Mouse (Mus musculus) heart, embryonic 12.5 days (tissue): ENCODE results near the gene Lipt2. TPM values are rescaled to one million over a fixed set of nuclear protein-coding genes. Genes with fewer than 3 reads are reported as not detected.

Experiments
- ATAC-seq: fragments of 200-750 bp; cut with Nextera tagmentation; 2 replicates; pipeline ENCODE4 v1.8.0; 2017; ENCODE audit warnings: moderate TSS enrichment, moderate library complexity; ENCODE audit not compliant: insufficient number of reproducible peaks, low FRiP score
- H3K27ac ChIP-seq: fragments of 300-500 bp; sonication (generic); 2 replicates; pipeline ENCODE4 v1.5.1; 2016; ENCODE audit warnings: mild to moderate bottlenecking, moderate library complexity; ENCODE audit not compliant: poor library complexity, severe bottlenecking
- H3K27me3 ChIP-seq: fragments of 300-500 bp; sonication (generic); replicated peaks from 2 replicates; pipeline ENCODE4 v1.6.1; 2016; ENCODE audit warnings: mild to moderate bottlenecking, moderate library complexity
- H3K36me3 ChIP-seq: fragments of 300-500 bp; sonication (generic); 2 replicates; pipeline ENCODE4 v1.6.1; 2016; ENCODE audit warnings: mild to moderate bottlenecking, moderate library complexity
- H3K4me1 ChIP-seq: fragments of 300-500 bp; sonication (generic); replicated peaks from 2 replicates; pipeline ENCODE4 v1.6.1; 2016; ENCODE audit warnings: mild to moderate bottlenecking
- H3K4me2 ChIP-seq: fragments of 300-500 bp; sonication (generic); 2 replicates; pipeline ENCODE4 v1.6.1; 2016; ENCODE audit warnings: mild to moderate bottlenecking, moderate library complexity
- H3K4me3 ChIP-seq: fragments of 300-500 bp; sonication (generic); 2 replicates; pipeline ENCODE4 v1.5.1; 2016; ENCODE audit warnings: mild to moderate bottlenecking
- H3K9ac ChIP-seq: fragments of 300-500 bp; sonication (generic); 2 replicates; pipeline ENCODE4 v1.6.1; 2016; ENCODE audit warnings: mild to moderate bottlenecking, moderate library complexity
- H3K9me3 ChIP-seq: fragments of 300-500 bp; sonication (generic); replicated peaks from 2 replicates; pipeline ENCODE4 v1.6.1; 2016; ENCODE audit warnings: mild to moderate bottlenecking, moderate library complexity
- WGBS: fragments of 180-500 bp; shearing (Covaris S2); methylation state at CpG from one replicate; pipeline ENCODE4 v1.1.7; 2016; 5-methylcytosine and 5-hydroxymethylcytosine counted together
- polyA plus RNA-seq: library from polyadenylated mRNA; unstranded; fragments of >200 nt; fragmentation: Nextera tagmentation; extraction: Ambion mirVana; gene quantifications from 2 replicates; pipeline ENCODE4 v1.2.1, GENCODE M21; 2016

Gene Lipt2
- polyA plus RNA-seq, 1 experiment from 2014 or later: 12.9 TPM

DNA sequence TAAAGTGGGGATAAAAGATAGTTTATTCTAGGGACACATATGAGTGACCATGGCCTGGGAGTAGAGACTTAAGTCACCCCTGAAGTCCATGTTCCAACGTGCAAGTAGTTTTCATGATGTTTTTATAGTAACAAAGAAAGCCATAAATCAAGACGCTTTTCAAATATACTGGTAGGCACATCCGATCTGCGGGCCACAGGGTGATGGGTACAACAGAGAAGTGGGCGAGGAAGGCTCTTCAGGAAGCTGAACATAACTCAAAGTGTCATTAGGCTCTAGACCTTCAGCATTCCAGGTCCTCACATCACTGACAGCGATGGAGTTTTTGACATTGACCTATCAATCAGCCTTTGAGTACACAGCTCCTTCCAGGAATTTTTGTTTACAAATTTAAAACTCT is 28.5 kb upstream of the Lipt2 start:
- no peak for ATAC-seq
- Histone ChIP-seq H3K27me3 (no peaks in the 10 kb centered on the region), H3K9ac (no peak overlapping the region), H3K4me3 (no peak overlapping the region), H3K4me1 (no peaks in the 10 kb centered on the region), H3K9me3 (peaks cover 3% of the 10 kb centered on the region; the same call in 1 of the 2 replicates), H3K4me2 (no peak overlapping the region), H3K36me3 (no peaks in the 10 kb centered on the region), H3K27ac (no peak overlapping the region)
- 77% methylated on average over 6 of the region's 6 CpGs for WGBS

DNA sequence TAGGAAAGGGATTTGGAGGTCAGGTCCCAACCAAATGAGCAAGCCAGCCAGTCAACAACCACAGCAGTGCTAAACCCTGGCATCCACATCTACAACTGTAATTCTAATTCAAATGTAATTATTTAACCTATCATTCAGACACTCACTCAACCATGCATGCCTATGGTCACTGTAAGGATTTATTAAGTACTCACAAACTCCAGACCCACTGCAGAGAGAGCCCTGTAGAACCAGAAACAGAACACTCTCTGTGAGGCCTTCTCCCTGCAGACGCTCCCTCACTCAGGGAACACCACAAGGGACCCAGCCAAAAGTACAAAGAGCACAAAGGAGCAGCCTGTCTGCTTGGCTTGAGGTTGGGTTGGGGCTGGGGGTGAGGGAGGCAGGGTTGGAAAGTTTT is 26.7 kb upstream of the Lipt2 start:
- WGBS: 74% methylated on average over 1 of the region's 1 CpGs
- H3K4me1 ChIP-seq: no peaks in the 10 kb centered on the region
- H3K9me3 ChIP-seq: no peaks in the 10 kb centered on the region
- no peak for ATAC-seq
- H3K27ac ChIP-seq: no peak overlapping the region
- no peaks in the 10 kb centered on the region for H3K36me3 ChIP-seq
- no peak overlapping the region for H3K4me2 ChIP-seq
- H3K9ac ChIP-seq: no peak overlapping the region
- no peak overlapping the region for H3K4me3 ChIP-seq
- no peaks in the 10 kb centered on the region for H3K27me3 ChIP-seq

DNA sequence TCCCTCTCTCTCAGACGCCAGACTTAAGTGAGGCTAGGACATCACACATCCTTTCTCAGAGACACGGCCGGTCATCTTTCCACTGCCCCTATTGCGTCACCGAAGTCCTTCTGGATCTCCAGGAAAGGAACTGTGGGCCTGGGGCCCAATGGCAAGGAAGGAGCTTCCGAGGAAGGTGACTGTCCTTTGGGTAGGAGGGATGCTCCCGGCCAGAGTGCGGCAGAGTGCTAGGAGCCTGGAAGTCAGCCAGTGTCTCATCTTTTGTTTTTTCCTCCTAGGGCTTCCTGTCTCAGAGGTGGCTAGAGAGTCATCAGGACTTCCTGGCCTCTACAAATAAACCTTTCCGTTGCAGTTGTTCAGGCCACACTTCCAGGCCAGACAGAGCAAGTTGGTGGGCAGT is 22.0 kb upstream of the Lipt2 start:
- Histone ChIP-seq H3K4me1 (no peaks in the 10 kb centered on the region), H3K4me2 (no peak overlapping the region), H3K9me3 (no peaks in the 10 kb centered on the region), H3K27me3 (no peaks in the 10 kb centered on the region), H3K36me3 (no peaks in the 10 kb centered on the region), H3K4me3 (no peak overlapping the region), H3K27ac (no peak overlapping the region), H3K9ac (no peak overlapping the region)
- ATAC-seq: no peak
- 61% methylated on average over 9 of the region's 9 CpGs for WGBS

DNA sequence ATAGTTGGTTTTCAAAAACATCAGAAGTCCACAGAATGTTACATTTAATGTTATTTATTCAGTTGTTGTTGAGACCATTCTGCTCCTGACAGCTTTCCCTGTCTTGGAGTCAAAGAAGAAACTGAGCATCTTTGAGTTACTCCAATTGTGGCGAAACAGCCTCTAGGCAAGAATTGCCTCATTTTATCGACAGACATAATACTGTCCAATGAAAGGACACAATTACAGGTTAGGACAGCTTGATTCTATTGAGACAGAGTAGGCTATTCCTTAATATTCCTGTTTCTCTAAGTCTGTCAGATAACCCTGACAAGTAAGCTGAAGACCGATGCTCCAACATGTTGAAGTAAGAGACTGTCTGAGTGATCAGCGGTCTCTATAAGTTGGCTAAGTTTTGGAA is 21.0 kb upstream of the Lipt2 start:
- no peak for ATAC-seq
- Histone ChIP-seq H3K4me3 (no peak overlapping the region), H3K36me3 (no peaks in the 10 kb centered on the region), H3K9ac (no peak overlapping the region), H3K27me3 (no peaks in the 10 kb centered on the region), H3K4me1 (no peaks in the 10 kb centered on the region), H3K27ac (no peak overlapping the region), H3K4me2 (no peak overlapping the region), H3K9me3 (no peaks in the 10 kb centered on the region)
- 89% methylated on average over 4 of the region's 4 CpGs for WGBS

DNA sequence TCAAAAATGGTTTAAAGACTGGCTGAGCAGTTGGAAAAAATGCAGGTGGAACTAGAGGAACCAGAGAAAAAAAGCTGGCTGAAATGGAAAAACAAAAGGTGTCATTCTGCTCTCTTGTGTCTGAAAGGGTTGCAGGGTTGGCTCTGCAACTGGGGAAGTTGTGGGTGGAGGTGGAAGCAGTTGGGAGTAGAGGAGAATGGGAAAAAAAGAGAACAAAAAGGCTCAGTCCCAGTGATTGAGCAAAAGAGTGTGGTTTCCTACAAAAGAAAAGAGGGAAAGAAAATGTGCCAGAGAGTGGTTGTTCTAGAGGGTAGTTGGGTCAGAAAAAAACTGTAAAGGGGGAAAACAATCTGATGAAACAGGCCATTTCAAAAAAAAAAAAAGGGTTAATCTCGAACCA is 18.5 kb upstream of the Lipt2 start:
- H3K4me1 ChIP-seq: no peaks in the 10 kb centered on the region
- H3K9ac ChIP-seq: no peak overlapping the region
- no peak for ATAC-seq
- WGBS: 61% methylated on average over 1 of the region's 1 CpGs
- H3K4me3 ChIP-seq: no peak overlapping the region
- no peak overlapping the region for H3K27ac ChIP-seq
- no peaks in the 10 kb centered on the region for H3K9me3 ChIP-seq
- H3K4me2 ChIP-seq: no peak overlapping the region
- H3K36me3 ChIP-seq: no peaks in the 10 kb centered on the region
- no peaks in the 10 kb centered on the region for H3K27me3 ChIP-seq

DNA sequence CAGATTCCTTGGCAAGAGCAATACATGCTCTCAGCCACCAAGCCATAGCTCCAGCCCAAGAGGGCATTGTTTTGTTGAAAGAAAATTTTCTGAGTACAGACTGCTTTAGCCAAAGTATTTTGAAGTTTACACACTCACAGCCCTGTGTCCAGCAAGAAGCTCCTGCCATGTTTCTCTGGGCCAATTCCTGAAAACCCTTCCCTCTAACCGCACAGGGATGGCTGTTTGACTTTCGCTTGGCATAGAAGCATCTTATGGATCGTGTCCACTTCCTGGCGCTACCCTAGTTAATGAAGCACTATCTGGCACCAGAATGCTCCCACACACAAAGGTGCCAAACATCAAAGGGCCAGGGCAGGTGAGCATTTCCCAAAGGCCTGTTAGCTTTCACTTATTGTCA is 10.5 kb upstream of the Lipt2 start:
- Histone ChIP-seq H3K4me3 (no peak overlapping the region), H3K9me3 (no peaks in the 10 kb centered on the region), H3K27me3 (no peaks in the 10 kb centered on the region), H3K4me2 (no peak overlapping the region), H3K4me1 (no peaks in the 10 kb centered on the region), H3K9ac (no peak overlapping the region), H3K27ac (no peak overlapping the region), H3K36me3 (no peaks in the 10 kb centered on the region)
- 90% methylated on average over 4 of the region's 4 CpGs for WGBS
- no peak for ATAC-seq

DNA sequence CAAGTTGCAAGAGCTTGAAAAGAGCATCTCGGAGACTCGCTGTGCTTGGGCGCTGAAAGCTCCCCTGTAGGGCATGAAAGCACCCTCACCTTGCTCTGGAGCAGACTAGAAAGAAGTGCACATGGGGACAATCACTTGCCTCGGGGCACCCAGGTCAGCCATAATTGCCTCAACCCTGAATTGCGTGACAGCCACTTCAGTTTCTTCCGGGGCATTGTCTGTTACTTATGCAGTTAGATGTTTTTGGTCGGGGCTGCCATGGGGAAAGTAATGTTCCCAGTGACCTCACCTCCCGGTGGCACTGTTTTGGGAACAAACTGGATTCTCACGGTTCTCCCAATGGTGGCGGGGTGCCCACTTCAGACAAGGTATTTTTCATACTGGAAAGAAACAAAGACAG is 9.0 kb upstream of the Lipt2 start:
- no peaks in the 10 kb centered on the region for H3K27me3 ChIP-seq
- no peak overlapping the region for H3K4me2 ChIP-seq
- no peak overlapping the region for H3K9ac ChIP-seq
- H3K36me3 ChIP-seq: no peaks in the 10 kb centered on the region
- no peak for ATAC-seq
- H3K4me3 ChIP-seq: no peak overlapping the region
- no peaks in the 10 kb centered on the region for H3K4me1 ChIP-seq
- H3K27ac ChIP-seq: no peak overlapping the region
- WGBS: 61% methylated on average over 10 of the region's 10 CpGs
- H3K9me3 ChIP-seq: no peaks in the 10 kb centered on the region

DNA sequence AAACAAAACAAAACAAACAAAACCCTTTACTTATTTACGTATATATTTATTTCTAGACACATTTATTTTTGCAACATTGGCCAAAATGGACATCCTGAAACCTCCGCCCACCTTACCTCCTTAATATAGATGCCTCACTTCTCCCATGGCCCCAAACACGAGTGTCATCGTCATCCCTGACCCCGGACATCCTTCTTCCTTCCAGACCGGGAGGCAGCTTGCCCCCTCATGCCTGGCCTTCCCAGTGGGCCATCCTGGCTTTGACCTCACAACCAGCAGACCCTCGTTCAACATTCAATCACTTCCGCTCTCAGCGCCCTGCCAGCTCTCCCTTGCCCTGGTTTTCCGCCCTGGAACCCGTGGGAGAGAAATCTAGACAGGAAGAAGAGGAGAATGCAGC is 8.5 kb upstream of the Lipt2 start:
- no peaks in the 10 kb centered on the region for H3K27me3 ChIP-seq
- 73% methylated on average over 11 of the region's 11 CpGs for WGBS
- H3K4me1 ChIP-seq: no peaks in the 10 kb centered on the region
- ATAC-seq: no peak
- H3K36me3 ChIP-seq: no peaks in the 10 kb centered on the region
- H3K4me3 ChIP-seq: no peak overlapping the region
- H3K4me2 ChIP-seq: no peak overlapping the region
- H3K27ac ChIP-seq: no peak overlapping the region
- no peaks in the 10 kb centered on the region for H3K9me3 ChIP-seq
- H3K9ac ChIP-seq: no peak overlapping the region

DNA sequence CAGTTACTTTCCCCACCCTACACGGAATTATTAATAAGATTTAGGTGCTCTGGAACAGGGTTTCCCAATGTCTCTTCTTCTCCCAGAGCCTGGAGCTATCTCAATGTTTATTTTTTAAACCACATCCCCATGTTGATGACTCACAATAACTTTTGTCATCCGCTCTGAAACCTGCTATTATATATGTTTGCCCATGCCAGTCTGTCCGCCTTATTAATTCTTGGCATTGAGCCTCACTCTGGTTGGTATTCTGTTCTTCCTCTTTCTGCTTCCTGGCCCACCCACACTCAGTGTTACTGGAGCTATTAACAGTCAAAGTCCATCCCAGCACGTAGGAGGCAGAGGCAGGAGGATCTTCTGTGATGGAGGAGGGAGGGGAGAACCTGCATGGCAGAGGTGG is 1.4 kb upstream of the Lipt2 start:
- H3K4me3 ChIP-seq: no peak overlapping the region
- H3K4me2 ChIP-seq: no peak overlapping the region
- 0 out of 2 replicates have a peak, but pooled peaks cover 6% of the 10 kb centered on the region for H3K4me1 ChIP-seq
- no peaks in the 10 kb centered on the region for H3K36me3 ChIP-seq
- H3K27me3 ChIP-seq: no peaks in the 10 kb centered on the region; the same call in 1 of the 2 replicates
- no peaks in the 10 kb centered on the region for H3K9me3 ChIP-seq
- H3K27ac ChIP-seq: no peak overlapping the region
- WGBS: 69% methylated on average over 4 of the region's 4 CpGs
- no peak for ATAC-seq
- H3K9ac ChIP-seq: no peak overlapping the region

DNA sequence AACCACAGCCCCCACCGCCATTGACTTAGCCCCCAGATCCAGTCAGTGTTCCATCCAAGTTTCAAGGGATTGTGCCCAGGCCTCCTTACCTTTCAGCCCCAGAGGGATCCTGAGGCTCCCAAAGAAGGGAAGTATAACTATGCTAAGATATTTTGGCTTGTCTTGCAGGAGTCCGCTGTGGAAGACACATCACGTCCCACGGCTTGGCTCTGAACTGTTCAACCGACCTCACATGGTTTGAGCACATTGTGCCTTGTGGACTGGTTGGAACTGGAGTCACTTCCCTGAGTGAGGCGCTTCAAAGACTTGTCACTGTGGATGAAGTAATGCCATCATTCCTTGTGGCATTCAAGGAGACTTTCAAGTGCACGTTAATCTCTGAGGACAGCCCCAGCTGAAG is 929 bp downstream of the Lipt2 start:
- Histone ChIP-seq H3K4me2 (peak overlapping the region; percentile 91), H3K9me3 (no peaks in the 10 kb centered on the region), H3K27me3 (no peaks in the 10 kb centered on the region; the same call in 1 of the 2 replicates), H3K9ac (peak overlapping the region; percentile 90), H3K36me3 (no peaks in the 10 kb centered on the region), H3K4me1 (0 out of 2 replicates have a peak, but pooled peaks cover 6% of the 10 kb centered on the region), H3K27ac (0 out of 2 replicates have a peak overlapping the region, but pooled peaks have one; percentile 95), H3K4me3 (peak overlapping the region; percentile 86)
- no peak for ATAC-seq
- WGBS: 70% methylated on average over 7 of the region's 7 CpGs

DNA sequence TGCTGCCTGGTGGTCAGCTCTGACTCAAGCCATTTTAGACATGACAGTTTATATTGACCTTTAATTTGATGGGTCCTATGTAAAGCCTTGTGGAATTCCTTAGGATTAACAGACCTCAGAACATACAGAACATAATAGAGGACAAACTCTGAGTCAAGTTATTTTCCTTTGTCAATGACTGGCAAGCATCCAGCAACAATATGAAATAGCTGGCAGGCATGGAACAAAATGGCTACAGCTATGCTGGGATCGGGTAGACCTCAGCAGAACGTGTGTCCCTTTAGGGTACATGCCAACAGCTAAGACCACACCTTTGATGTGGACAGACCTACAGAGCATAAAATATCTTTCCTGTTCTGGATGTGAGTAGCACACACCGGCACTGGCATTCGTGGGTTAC is 4.4 kb downstream of the Lipt2 start:
- H3K9me3 ChIP-seq: no peaks in the 10 kb centered on the region
- no peak for ATAC-seq
- H3K27ac ChIP-seq: no peak overlapping the region
- H3K9ac ChIP-seq: no peak overlapping the region
- H3K27me3 ChIP-seq: no peaks in the 10 kb centered on the region; the same call in 1 of the 2 replicates
- no peak overlapping the region for H3K4me2 ChIP-seq
- no peaks in the 10 kb centered on the region for H3K36me3 ChIP-seq
- no peak overlapping the region for H3K4me3 ChIP-seq
- 0 out of 2 replicates have a peak, but pooled peaks cover 6% of the 10 kb centered on the region for H3K4me1 ChIP-seq
- 72% methylated on average over 4 of the region's 4 CpGs for WGBS

DNA sequence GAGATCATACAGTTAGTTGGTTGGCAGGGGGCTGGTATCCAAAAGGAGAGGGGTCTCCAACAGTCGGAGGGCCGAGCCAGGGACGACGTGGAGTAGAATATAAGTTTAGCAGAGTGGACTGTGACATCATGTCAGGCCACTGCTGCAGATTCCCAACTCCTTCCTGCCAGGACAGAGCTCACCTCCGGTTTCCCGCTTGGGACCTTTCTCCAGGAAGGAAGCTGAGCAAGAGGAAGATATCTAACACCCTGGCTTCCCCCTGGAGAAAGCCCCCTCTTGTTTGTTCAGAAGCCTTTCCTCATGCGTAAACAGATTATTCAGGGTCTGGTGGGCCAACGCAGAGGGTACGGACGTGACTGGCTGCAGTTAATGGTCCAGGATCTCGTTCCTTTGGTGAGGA is 9.6 kb downstream of the Lipt2 start:
- Histone ChIP-seq H3K9me3 (no peaks in the 10 kb centered on the region), H3K27me3 (no peaks in the 10 kb centered on the region), H3K4me3 (no peak overlapping the region), H3K4me1 (no peaks in the 10 kb centered on the region), H3K36me3 (no peaks in the 10 kb centered on the region), H3K4me2 (no peak overlapping the region), H3K27ac (no peak overlapping the region), H3K9ac (no peak overlapping the region)
- 56% methylated on average over 11 of the region's 11 CpGs for WGBS
- ATAC-seq: no peak; the same call in 1 of the 2 replicates
